Mouse (Mus musculus) frontal cortex, postnatal 36 days (tissue): ENCODE data around the gene Nsun5.

ENCODE experiments used
- DNase-seq, 2 experiments: peaks; one replicate each; pipeline ENCODE4 v3.0.0; 2022; ENCODE audit warnings: low spot score in 2 of 2

Gene Nsun5

GRCm38 (mm10) chr5:135373601-135374000 is 3.8 kb downstream of the Nsun5 start:
- DNase-seq, result no peak

- DNase-seq, result no peak
These were observed 5.4 kb downstream of the Nsun5 start for GRCm38 (mm10) chr5:135375167-135375566.

GRCm38 (mm10) chr5:135376341-135376740 is 6.6 kb downstream of the Nsun5 start:
- DNase-seq, result no peak

GRCm38 (mm10) chr5:135380681-135381080 is 10.9 kb downstream of the Nsun5 start:
- no peak for DNase-seq

- DNase-seq, result no peak
These were observed 11.7 kb downstream of the Nsun5 start for GRCm38 (mm10) chr5:135381356-135381925.

GRCm38 (mm10) chr5:135382746-135383145 is 13.0 kb downstream of the Nsun5 start:
- DNase-seq, result no peak

- DNase-seq, result no peak
These were observed 14.0 kb downstream of the Nsun5 start for GRCm38 (mm10) chr5:135383771-135384170.

- DNase-seq, result peak; percentile 80 to 82
These were observed 24.5 kb downstream of the Nsun5 start, which contains the start of gene Pom121 for GRCm38 (mm10) chr5:135394004-135394823. Gene Pom121, minus strand, starts transcription at chr5:135394546.

GRCm38 (mm10) chr5:135395826-135396225 is 26.1 kb downstream of the Nsun5 start:
- DNase-seq, result peak in 1 of 2 experiments; percentile 52

GRCm38 (mm10) chr5:135399382-135399781 is 29.6 kb downstream of the Nsun5 start:
- DNase-seq, result no peak

GRCm38 (mm10) chr5:135400244-135400643 is 30.5 kb downstream of the Nsun5 start:
- peak; percentile 79 to 83 for DNase-seq

GRCm38 (mm10) chr5:135404623-135405022 is 34.9 kb downstream of the Nsun5 start:
- DNase-seq, result peak; percentile 64 to 71

GRCm38 (mm10) chr5:135405437-135405836 is 35.7 kb downstream of the Nsun5 start:
- no peak for DNase-seq

- no peak for DNase-seq
These were observed 38.4 kb downstream of the Nsun5 start for GRCm38 (mm10) chr5:135408114-135408513.

- no peak for DNase-seq
These were observed 40.5 kb downstream of the Nsun5 start for GRCm38 (mm10) chr5:135410266-135410665.
